Mouse (Mus musculus) heart, postnatal 0 days (tissue): Measurements from ENCODE around the gene Echdc1. TPM values are rescaled to one million over a fixed set of nuclear protein-coding genes. Genes with fewer than 3 reads are reported as not detected.

ENCODE experiments used
- ATAC-seq: fragments of 200-750 bp; cut with Nextera tagmentation; 2 replicates; pipeline ENCODE4 v1.8.0; 2017; ENCODE audit warnings: low read depth, moderate number of reproducible peaks, moderate library complexity; ENCODE audit not compliant: insufficient read depth
- DNase-seq: peaks from one replicate; pipeline ENCODE4 v3.0.0-alpha.2; 2016; ENCODE audit warnings: low spot score
- H3K27ac ChIP-seq: fragments of 300-500 bp; sonication (generic); 2 replicates; pipeline ENCODE4 v1.5.1; 2014; ENCODE audit warnings: low read depth, mild to moderate bottlenecking
- H3K27me3 ChIP-seq: fragments of 300-500 bp; sonication (generic); 2 replicates; pipeline ENCODE4 v1.6.1; 2014; ENCODE audit warnings: low read length, mixed read lengths; ENCODE audit not compliant: control insufficient read depth, insufficient read depth
- H3K36me3 ChIP-seq: fragments of 300-500 bp; sonication (generic); replicated peaks from 2 replicates; pipeline ENCODE4 v1.6.1; 2014; ENCODE audit warnings: low read length, mixed read lengths; ENCODE audit not compliant: control insufficient read depth, insufficient read depth
- H3K4me1 ChIP-seq: fragments of 300-500 bp; sonication (generic); 2 replicates; pipeline ENCODE4 v1.6.1; 2014; ENCODE audit warnings: antibody characterized with exemption; ENCODE audit not compliant: control insufficient read depth, insufficient read depth
- H3K4me2 ChIP-seq: fragments of 300-500 bp; sonication (generic); 2 replicates; pipeline ENCODE4 v1.6.1; 2014; ENCODE audit warnings: low read depth, mild to moderate bottlenecking, low read length, moderate library complexity
- H3K4me3 ChIP-seq: fragments of 300-500 bp; sonication (generic); 2 replicates; pipeline ENCODE4 v1.5.1; 2014; ENCODE audit warnings: low read depth, low read length
- H3K9ac ChIP-seq: fragments of 300-500 bp; sonication (generic); replicated peaks from 2 replicates; pipeline ENCODE4 v1.6.1; 2014; ENCODE audit warnings: low read depth, low read length, mixed read lengths
- H3K9me3 ChIP-seq: fragments of 300-500 bp; sonication (generic); replicated peaks from 2 replicates; pipeline ENCODE4 v1.6.1; 2016; ENCODE audit warnings: low read length; ENCODE audit not compliant: control insufficient read depth
- CTCF ChIP-seq: IDR thresholded peaks from 2 replicates; pipeline ENCODE4 v1.5.1; 2016; ENCODE audit warnings: antibody characterized with exemption, control low read depth, low read depth
- EP300 ChIP-seq: IDR thresholded peaks from 2 replicates; pipeline ENCODE4 v1.6.1; 2016; ENCODE audit warnings: antibody characterized with exemption, low read depth
- WGBS: fragments of 180-500 bp; shearing (Covaris S2); extraction: QIAGEN DNeasy Blood & Tissue Kit; methylation state at CpG from one replicate; pipeline ENCODE4 v1.1.7; 2014; 5-methylcytosine and 5-hydroxymethylcytosine counted together
- polyA plus RNA-seq: library from polyadenylated mRNA; unstranded; fragments of >200 nt; fragmentation: Nextera tagmentation; extraction: Ambion mirVana; gene quantifications from 2 replicates; pipeline ENCODE4 v1.2.1, GENCODE M21; 2015
- total RNA-seq: library from RNA; depleted of rRNA; stranded (reverse); fragments of >200 nt; gene quantifications from 2 replicates; pipeline ENCODE4 v1.2.3, GENCODE M21; 2014; ENCODE audit warnings: low replicate concordance; rRNA removed

The Echdc1 gene
- total RNA-seq (12.1 and 27.1 TPM in 2 replicates), polyA plus RNA-seq (19.5 and 19.9 TPM in 2 replicates)

DNA sequence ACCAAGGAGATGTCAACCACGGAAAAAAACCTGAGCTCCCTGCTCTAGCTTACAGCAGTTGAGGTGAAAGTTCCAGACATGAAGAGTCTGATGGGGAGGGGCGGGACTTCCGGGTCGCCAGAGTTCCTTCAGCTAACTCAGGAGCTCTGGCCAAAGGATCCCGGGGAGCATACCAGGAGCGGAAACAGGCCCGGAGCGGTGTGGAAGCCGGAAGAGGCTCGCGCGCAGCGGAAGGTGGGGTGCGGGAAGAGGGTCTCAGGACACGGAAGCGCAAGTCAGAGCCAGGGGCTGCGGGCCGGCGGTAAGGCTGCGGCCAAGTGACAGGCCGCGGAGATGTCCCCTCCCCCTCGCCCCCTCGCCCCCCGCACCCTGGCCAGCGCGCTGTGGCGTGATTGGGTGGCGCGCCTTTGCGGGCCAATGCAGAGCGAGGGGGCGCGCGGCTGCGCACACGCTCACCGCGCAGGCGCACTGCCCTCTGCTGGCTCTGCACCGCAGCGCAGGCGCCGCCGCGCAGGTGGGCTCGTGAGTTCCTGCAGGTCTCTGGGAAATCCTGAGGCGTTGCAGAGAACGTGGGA is at the start of gene Echdc1:
Gene Echdc1, plus strand, starts transcription at position 103 of the 575 bp plus-strand sequence.
- WGBS = under 1% methylated on average over 31 of the region's 49 CpGs
- ATAC-seq = peak; percentile 99
- no peaks in the 10 kb centered on the region for H3K27me3 ChIP-seq
- no peaks in the 10 kb centered on the region for H3K36me3 ChIP-seq
- peaks cover 11% of the 10 kb centered on the region for H3K4me1 ChIP-seq
- peak within 1 kb of the TSS; percentile 92 for H3K4me3 ChIP-seq
- peak; percentile 84 for TF ChIP-seq CTCF
- TF ChIP-seq EP300 = no peak
- H3K9ac ChIP-seq = peak within 1 kb of the TSS; percentile 86
- DNase-seq = peak; percentile 88
- H3K4me2 ChIP-seq = peak within 1 kb of the TSS; percentile 77
- peak within 1 kb of the TSS; percentile 90 for H3K27ac ChIP-seq
- no peaks in the 10 kb centered on the region for H3K9me3 ChIP-seq

DNA sequence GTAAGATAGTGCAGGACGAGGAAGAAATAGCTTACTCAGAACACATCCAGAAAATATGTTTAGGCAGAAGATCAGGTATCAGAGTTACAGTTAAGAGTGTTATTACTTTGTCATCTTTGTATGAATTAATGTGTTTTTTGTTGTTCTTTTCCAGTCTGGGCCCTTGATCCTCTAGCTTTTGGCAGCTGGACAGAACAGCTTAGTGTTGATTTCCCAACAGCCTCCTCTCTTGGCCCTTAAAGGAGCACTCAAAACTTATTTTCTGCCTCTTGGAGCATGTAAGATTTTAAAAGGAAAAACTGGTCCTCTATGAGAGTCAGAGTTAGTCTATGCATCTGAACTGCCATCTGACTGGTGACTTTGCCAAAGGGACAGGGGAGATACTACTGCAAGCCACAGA is 31.2 kb upstream of the Echdc1 start:
- no peaks in the 10 kb centered on the region for H3K36me3 ChIP-seq
- no peak overlapping the region for H3K4me2 ChIP-seq
- DNase-seq (no peak), ATAC-seq (no peak)
- no peak overlapping the region for H3K27ac ChIP-seq
- TF ChIP-seq EP300 (no peak), CTCF (no peak)
- no peak overlapping the region for H3K4me3 ChIP-seq
- no peaks in the 10 kb centered on the region for H3K4me1 ChIP-seq
- no peaks in the 10 kb centered on the region for H3K27me3 ChIP-seq
- 44% methylated on average over 1 of the region's 1 CpGs for WGBS
- H3K9ac ChIP-seq = no peak overlapping the region
- no peaks in the 10 kb centered on the region for H3K9me3 ChIP-seq

DNA sequence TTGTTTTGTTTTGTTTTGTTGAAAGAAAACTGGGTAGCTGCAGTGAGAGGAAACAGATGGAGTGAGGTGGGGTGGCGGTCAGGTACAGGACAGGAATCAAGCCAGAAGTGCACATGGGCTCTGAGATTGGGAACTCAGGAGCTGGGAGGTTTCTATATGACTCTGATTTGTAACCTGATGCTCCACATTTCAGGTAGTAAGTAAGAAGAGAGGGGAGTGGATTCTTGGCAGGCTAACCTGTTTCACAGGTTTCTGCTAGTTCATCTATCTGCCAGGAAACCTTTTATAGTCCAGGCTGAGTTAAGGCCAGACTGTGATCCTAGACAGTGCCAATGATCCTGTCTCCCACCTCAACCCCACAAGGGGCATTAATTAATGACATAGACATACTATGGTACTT is 27.2 kb upstream of the Echdc1 start:
- Histone ChIP-seq H3K27ac (no peak overlapping the region), H3K4me1 (no peaks in the 10 kb centered on the region), H3K4me3 (no peak overlapping the region), H3K36me3 (no peaks in the 10 kb centered on the region), H3K9ac (no peak overlapping the region), H3K4me2 (no peak overlapping the region), H3K27me3 (no peaks in the 10 kb centered on the region), H3K9me3 (no peaks in the 10 kb centered on the region)
- WGBS = 84% methylated on average over 1 of the region's 1 CpGs
- TF ChIP-seq CTCF = no peak
- TF ChIP-seq EP300 = no peak
- DNase-seq (no peak), ATAC-seq (no peak)

DNA sequence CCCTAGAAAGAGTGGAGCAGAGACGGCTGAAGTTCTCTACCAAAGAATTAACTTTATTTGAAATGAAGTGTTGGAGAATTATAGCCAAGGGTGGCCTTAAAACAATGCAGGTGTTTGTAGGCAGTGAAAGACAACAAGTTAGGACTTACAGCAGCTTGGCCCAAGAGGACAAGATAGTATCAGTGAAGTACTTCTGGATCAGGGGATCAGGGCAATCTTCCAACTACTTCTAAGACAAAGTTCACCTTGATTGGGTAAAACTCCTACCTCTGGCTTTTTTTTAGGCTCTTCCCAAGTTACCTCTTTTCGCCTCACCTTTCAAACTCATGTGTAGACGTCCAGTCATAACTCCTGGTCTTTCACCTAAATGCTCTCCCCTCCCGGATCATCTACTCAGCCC is 10.7 kb upstream of the Echdc1 start:
- DNase-seq (no peak), ATAC-seq (no peak)
- Histone ChIP-seq H3K4me3 (no peak overlapping the region), H3K4me1 (no peaks in the 10 kb centered on the region), H3K9ac (no peak overlapping the region), H3K9me3 (no peaks in the 10 kb centered on the region), H3K27ac (no peak overlapping the region), H3K36me3 (no peaks in the 10 kb centered on the region), H3K27me3 (no peaks in the 10 kb centered on the region), H3K4me2 (no peak overlapping the region)
- 88% methylated on average over 4 of the region's 4 CpGs for WGBS
- TF ChIP-seq EP300 = no peak
- no peak for TF ChIP-seq CTCF

DNA sequence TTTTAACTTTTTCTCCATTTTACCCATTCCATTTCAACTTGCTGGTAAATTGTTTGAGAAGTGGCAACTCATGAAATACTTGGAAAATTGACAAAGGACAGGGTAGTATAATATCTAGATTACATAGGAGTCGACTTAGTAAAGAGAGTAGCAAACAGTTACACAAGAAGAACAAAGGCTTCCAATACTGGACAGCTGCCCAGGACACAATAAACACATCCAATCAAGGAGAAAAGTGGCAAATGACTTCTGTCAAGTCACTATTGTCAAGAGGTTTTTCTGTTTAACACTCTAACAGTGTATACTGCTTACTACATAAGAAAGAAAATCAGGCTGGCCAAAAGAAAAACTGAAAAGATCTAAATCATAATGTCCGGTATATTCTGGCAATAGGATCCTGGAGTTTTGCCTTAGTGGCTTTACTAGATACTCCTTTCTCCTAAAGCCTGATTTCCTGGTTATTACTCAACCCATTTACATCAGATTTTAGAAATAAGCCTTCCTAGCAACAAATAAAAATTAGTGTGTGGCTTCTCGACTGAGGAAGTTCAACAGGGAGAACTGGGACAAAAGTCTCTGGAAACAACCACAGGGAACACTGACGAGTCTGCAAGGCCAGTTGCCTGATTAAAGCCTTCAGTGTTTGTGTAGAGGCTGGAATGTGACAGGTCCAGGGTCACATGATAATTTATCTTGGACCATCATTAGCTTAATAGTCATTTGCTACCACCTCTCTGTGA is 1.3 kb upstream of the Echdc1 start:
- DNase-seq (no peak), ATAC-seq (no peak)
- TF ChIP-seq CTCF (no peak), EP300 (no peak)
- Histone ChIP-seq H3K36me3 (no peaks in the 10 kb centered on the region), H3K9ac (no peak overlapping the region), H3K4me2 (no peak overlapping the region), H3K4me1 (peaks cover 11% of the 10 kb centered on the region), H3K27ac (no peak overlapping the region), H3K9me3 (no peaks in the 10 kb centered on the region), H3K4me3 (no peak overlapping the region), H3K27me3 (no peaks in the 10 kb centered on the region)
- whole genome bisulfite sequencing = 69% methylated on average over 4 of the region's 4 CpGs
